Comparison of ENCODE assay signal across 9 mouse cellular contexts in genomic region chr15:34021857-34022256, GRCm38 (mm10).
DNase-seq lines count a peak whose midpoint lies in the region; ATAC-seq and TF ChIP-seq lines count a peak whose summit lies in the region.
"Had no signal": no experiment of that assay in that cellular context is flagged by ENCODE, and none has a peak within 500 bp of the region (broad histone marks: within the 10 kb centered on the region; RNA-seq: fewer than 3 reads in every experiment).

No protein-coding gene starts in this region.

- TF ChIP-seq RAD21 in MEL (IDR thresholded peaks at IDR 0.05; ENCODE audit: low read depth, low read length) = peak; percentile 88

- peak; percentile 39; the same call in 1 of the 2 replicates for ATAC-seq in forebrain, embryonic 12.5 days (ENCODE audit: low FRiP score)
- ATAC-seq in midbrain, embryonic 11.5 days (ENCODE audit: low FRiP score) = peak; percentile 59; the same call in 1 of the 2 replicates
- ATAC-seq in erythroblast, adult 5-6 weeks (replicated peaks; ENCODE audit: low FRiP score, poor library complexity, severe bottlenecking) = no peak

- peak; percentile 88 to 92 (median 90) for TF ChIP-seq CTCF in MEL (IDR thresholded peaks at IDR 0.05 in 2 of 3, conservative IDR thresholded peaks at IDR 0.05 in 1 of 3; ENCODE audit: control insufficient read depth in 1 of 3, insufficient read depth in 1 of 3, low read depth in 2 of 3, low read length in 3 of 3, poor library complexity in 1 of 3, severe bottlenecking in 1 of 3)

- H3K79me2 ChIP-seq in MEL (ENCODE audit: control insufficient read depth, insufficient read depth, low read length, poor library complexity) = no peaks in the 10 kb centered on the region

- no peak overlapping the region for H3K4me3 ChIP-seq in MEL (ENCODE audit: control insufficient read depth in 1 of 2, insufficient read depth in 1 of 2, low read depth in 2 of 2, low read length in 2 of 2)
- no peak overlapping the region for H3K4me3 ChIP-seq in forebrain, embryonic 12.5 days (replicated peaks)
- H3K4me3 ChIP-seq in midbrain, embryonic 11.5 days (ENCODE audit: low read depth, low read length) = no peak overlapping the region
- H3K4me3 ChIP-seq: liver, embryonic 13.5 days had no signal

- 27% methylated on average over 11 of the region's 11 CpGs for WGBS in forebrain, embryonic 12.5 days
- WGBS in midbrain, embryonic 11.5 days = 26% methylated on average over 11 of the region's 11 CpGs

- TF ChIP-seq EP300 in MEL (IDR thresholded peaks at IDR 0.05; ENCODE audit: low read depth in 1 of 2, low read length in 2 of 2) = no peak

- no peak overlapping the region for H3K9ac ChIP-seq in MEL (ENCODE audit: control insufficient read depth, low read depth, low read length, poor library complexity, severe bottlenecking)
- H3K9ac ChIP-seq in forebrain, embryonic 12.5 days = no peak overlapping the region
- H3K9ac ChIP-seq in midbrain, embryonic 11.5 days (ENCODE audit: low read length) = no peak overlapping the region
- H3K9ac ChIP-seq: liver, embryonic 13.5 days had no signal

- no peaks in the 10 kb centered on the region for H3K9me3 ChIP-seq in MEL (replicated peaks; ENCODE audit: insufficient read depth, low read length)
- no peaks in the 10 kb centered on the region for H3K9me3 ChIP-seq in forebrain, embryonic 12.5 days
- no peaks in the 10 kb centered on the region for H3K9me3 ChIP-seq in midbrain, embryonic 11.5 days (ENCODE audit: control insufficient read depth, low read length)
- H3K9me3 ChIP-seq: liver, embryonic 13.5 days had no signal

- H3K27ac ChIP-seq in MEL (ENCODE audit: control insufficient read depth, low read depth, low read length) = no peak overlapping the region
- H3K27ac ChIP-seq in forebrain, embryonic 12.5 days = no peak overlapping the region
- no peak overlapping the region for H3K27ac ChIP-seq in midbrain, embryonic 11.5 days (ENCODE audit: low read depth, low read length)
- H3K27ac ChIP-seq: liver, embryonic 13.5 days had no signal

- no peaks in the 10 kb centered on the region for H3K36me3 ChIP-seq in MEL (ENCODE audit: control insufficient read depth in 1 of 2, insufficient read depth in 2 of 2, low read length in 2 of 2)
- H3K36me3 ChIP-seq in forebrain, embryonic 12.5 days (replicated peaks) = no peaks in the 10 kb centered on the region
- H3K36me3 ChIP-seq in midbrain, embryonic 11.5 days (ENCODE audit: control insufficient read depth, insufficient read depth, low read length) = no peaks in the 10 kb centered on the region
- H3K36me3 ChIP-seq: liver, embryonic 13.5 days had no signal

- no peaks in the 10 kb centered on the region for H3K4me1 ChIP-seq in MEL (ENCODE audit: control insufficient read depth in 1 of 2, insufficient read depth in 2 of 2, low read length in 2 of 2)
- no peaks in the 10 kb centered on the region for H3K4me1 ChIP-seq in forebrain, embryonic 12.5 days
- no peaks in the 10 kb centered on the region for H3K4me1 ChIP-seq in midbrain, embryonic 11.5 days (ENCODE audit: control insufficient read depth, insufficient read depth, low read length)
- H3K4me1 ChIP-seq: liver, embryonic 13.5 days had no signal

- H3K4me2 ChIP-seq in forebrain, embryonic 12.5 days = no peak overlapping the region
- no peak overlapping the region for H3K4me2 ChIP-seq in midbrain, embryonic 11.5 days
- H3K4me2 ChIP-seq: liver, embryonic 13.5 days had no signal

- TF ChIP-seq POLR2A in MEL (IDR thresholded peaks at IDR 0.05; ENCODE audit: control insufficient read depth in 1 of 2, insufficient read depth in 1 of 2, low read depth in 1 of 2, low read length in 2 of 2, poor library complexity in 1 of 2) = no peak

- DNase-seq in MEL (ENCODE audit: low read depth, low spot score) = peak; percentile 74
- DNase-seq in brain, embryonic 18.5 days (ENCODE audit: low read depth, low spot score) = peak; percentile 26
- DNase-seq in heart, postnatal 4 days = peak; percentile 86
- DNase-seq in layer of hippocampus, postnatal 25 days (ENCODE audit: extremely low spot score in 1 of 2, low spot score in 1 of 2) = peak; percentile 78 to 96
- peak; percentile 97 for DNase-seq in midbrain, embryonic 11.5 days (ENCODE audit: low spot score, missing footprints)
- peak; percentile 13 to 26 for DNase-seq in right cerebral cortex, postnatal 36 days (ENCODE audit: low spot score in 2 of 2)
- DNase-seq: liver, embryonic 13.5 days had no signal

- no peaks in the 10 kb centered on the region for H3K27me3 ChIP-seq in MEL (ENCODE audit: control insufficient read depth in 1 of 2, insufficient read depth in 2 of 2, low read length in 2 of 2)
- no peaks in the 10 kb centered on the region for H3K27me3 ChIP-seq in forebrain, embryonic 12.5 days
- no peaks in the 10 kb centered on the region for H3K27me3 ChIP-seq in midbrain, embryonic 11.5 days (ENCODE audit: control insufficient read depth, insufficient read depth, low read length)
- H3K27me3 ChIP-seq: liver, embryonic 13.5 days had no signal

TF ChIP-seq in MEL, 35 proteins besides CTCF, POLR2A, EP300 and RAD21:
- TF ChIP-seq SMC3 (IDR thresholded peaks at IDR 0.05; ENCODE audit: low read depth, low read length) (peak; percentile 91), E2F4 (IDR thresholded peaks at IDR 0.05; ENCODE audit: borderline replicate concordance, low read depth, low read length) (no peak), POLR2AphosphoS5 (IDR thresholded peaks at IDR 0.05; ENCODE audit: borderline replicate concordance, low read depth, low read length) (no peak), GABPA (IDR thresholded peaks at IDR 0.05; ENCODE audit: low read depth, low read length) (no peak), MAFK (IDR thresholded peaks at IDR 0.05; ENCODE audit: borderline replicate concordance, low read depth, low read length) (no peak), ZC3H11A (IDR thresholded peaks at IDR 0.05; ENCODE audit: low read depth, low read length) (peak; percentile 80), JUND (IDR thresholded peaks at IDR 0.05; ENCODE audit: low read depth, low read length) (no peak)

Comparison
In these comparisons a context has a peak if more than half of its experiments do, and no peak if none do; other contexts are left out.
1. DNase-seq: peak in every context shown above with its lines; median percentile 97 in midbrain, embryonic 11.5 days; 87 in layer of hippocampus, postnatal 25 days; 86 in heart, postnatal 4 days; 74 in MEL; 26 in brain, embryonic 18.5 days; 20 in right cerebral cortex, postnatal 36 days.